Mouse (Mus musculus) lung, embryonic 15.5 days (tissue): ENCODE data around the gene Kcna3. TPM values are rescaled to one million over a fixed set of nuclear protein-coding genes. Genes with fewer than 3 reads are reported as not detected.

Experiments
- ATAC-seq: fragments of 200-750 bp; cut with Nextera tagmentation; 2 replicates; pipeline ENCODE4 v1.8.0; 2017; ENCODE audit warnings: moderate number of reproducible peaks, borderline replicate concordance; ENCODE audit not compliant: low FRiP score, low TSS enrichment; ENCODE audit errors: extremely low read depth
- H3K27ac ChIP-seq: fragments of 300-500 bp; sonication (generic); 2 replicates; pipeline ENCODE4 v1.5.1; 2015; ENCODE audit warnings: moderate library complexity, mild to moderate bottlenecking, inconsistent platforms
- H3K27me3 ChIP-seq: fragments of 300-500 bp; sonication (generic); 2 replicates; pipeline ENCODE4 v1.6.1; 2015; ENCODE audit warnings: inconsistent platforms
- H3K36me3 ChIP-seq: fragments of 300-500 bp; sonication (generic); 2 replicates; pipeline ENCODE4 v1.6.1; 2015; ENCODE audit warnings: inconsistent platforms
- H3K4me1 ChIP-seq: fragments of 300-500 bp; sonication (generic); 2 replicates; pipeline ENCODE4 v1.6.1; 2015; ENCODE audit warnings: inconsistent platforms
- H3K4me2 ChIP-seq: fragments of 300-500 bp; sonication (generic); 2 replicates; pipeline ENCODE4 v1.6.1; 2015; ENCODE audit warnings: inconsistent platforms, mild to moderate bottlenecking, moderate library complexity
- H3K4me3 ChIP-seq: fragments of 300-500 bp; sonication (generic); 2 replicates; pipeline ENCODE4 v1.5.1; 2015; ENCODE audit warnings: mild to moderate bottlenecking, inconsistent platforms
- H3K9ac ChIP-seq: fragments of 300-500 bp; sonication (generic); 2 replicates; pipeline ENCODE4 v1.6.1; 2015; ENCODE audit warnings: inconsistent platforms
- H3K9me3 ChIP-seq: fragments of 300-500 bp; sonication (generic); 2 replicates; pipeline ENCODE4 v1.6.1; 2016; ENCODE audit warnings: inconsistent platforms
- WGBS: fragments of 180-500 bp; shearing (Covaris S2); methylation state at CpG from one replicate; pipeline ENCODE4 v1.1.7; 2015; 5-methylcytosine and 5-hydroxymethylcytosine counted together
- polyA plus RNA-seq: library from polyadenylated mRNA; unstranded; fragments of >200 nt; fragmentation: Nextera tagmentation; extraction: Ambion mirVana; gene quantifications from 2 replicates; pipeline ENCODE4 v1.2.1, GENCODE M21; 2015

The Kcna3 gene
- 3.0 and 3.5 TPM in 2 replicates for polyA plus RNA-seq

DNA sequence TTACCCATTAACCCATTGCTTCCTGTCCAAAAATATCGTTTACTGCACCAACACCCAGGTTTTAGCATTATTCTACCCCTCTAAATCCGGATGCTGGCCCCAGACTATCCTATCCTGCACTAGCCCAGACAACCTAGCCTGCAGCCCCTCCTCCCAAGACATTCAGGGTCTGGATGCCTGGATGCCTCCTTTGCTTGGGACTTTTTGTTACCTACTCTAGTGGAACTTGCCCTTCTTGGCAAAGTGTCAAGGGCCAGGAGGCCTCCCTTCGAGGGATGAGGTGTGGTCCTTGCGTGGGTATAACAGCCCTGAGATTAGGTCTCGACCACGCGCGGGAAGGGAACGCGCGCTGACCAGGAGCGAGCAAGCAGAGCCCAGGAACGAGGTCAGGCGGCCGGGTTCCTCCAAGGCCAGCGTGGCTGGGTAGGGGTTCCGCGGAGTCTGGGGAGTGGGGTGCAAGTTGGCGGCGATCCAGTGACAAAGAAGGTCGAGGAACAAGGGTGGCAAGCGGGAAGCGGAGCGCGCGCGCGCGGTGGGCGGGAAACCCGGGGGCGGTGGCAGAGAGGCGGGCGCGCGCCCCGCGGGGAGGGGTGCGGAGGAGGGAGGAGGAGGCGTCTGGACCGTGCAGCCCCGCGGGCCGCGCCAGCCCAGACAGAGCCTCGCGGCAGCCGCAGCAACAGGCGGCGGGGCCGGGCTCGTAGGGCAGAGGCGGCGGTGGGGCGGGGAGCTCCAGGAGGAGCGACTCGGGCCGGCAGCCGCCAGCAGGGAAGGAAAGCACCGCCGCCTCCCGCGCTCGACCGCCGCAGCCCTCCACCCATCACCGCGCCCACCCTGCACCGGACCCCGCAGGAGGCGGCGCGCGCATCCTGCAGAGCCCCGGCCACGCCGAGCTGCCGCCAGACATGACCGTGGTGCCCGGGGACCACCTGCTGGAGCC is at the start of gene Kcna3:
Kcna3 (plus strand) TSS at position 649 of the 937 bp plus-strand sequence.
- peaks cover 24% of the 10 kb centered on the region for H3K4me1 ChIP-seq
- H3K27me3 ChIP-seq: peaks cover 22% of the 10 kb centered on the region
- ATAC-seq: peak; percentile 97
- H3K4me2 ChIP-seq: peak within 1 kb of the TSS; percentile 98
- H3K27ac ChIP-seq: 0 out of 2 replicates have a peak within 1 kb of the TSS, but pooled peaks have one; percentile 31
- no peaks in the 10 kb centered on the region for H3K36me3 ChIP-seq
- H3K9me3 ChIP-seq: no peaks in the 10 kb centered on the region
- peak within 1 kb of the TSS; percentile 57 for H3K9ac ChIP-seq
- WGBS: 3% methylated on average over 70 of the region's 80 CpGs
- H3K4me3 ChIP-seq: peak within 1 kb of the TSS; percentile 63

DNA sequence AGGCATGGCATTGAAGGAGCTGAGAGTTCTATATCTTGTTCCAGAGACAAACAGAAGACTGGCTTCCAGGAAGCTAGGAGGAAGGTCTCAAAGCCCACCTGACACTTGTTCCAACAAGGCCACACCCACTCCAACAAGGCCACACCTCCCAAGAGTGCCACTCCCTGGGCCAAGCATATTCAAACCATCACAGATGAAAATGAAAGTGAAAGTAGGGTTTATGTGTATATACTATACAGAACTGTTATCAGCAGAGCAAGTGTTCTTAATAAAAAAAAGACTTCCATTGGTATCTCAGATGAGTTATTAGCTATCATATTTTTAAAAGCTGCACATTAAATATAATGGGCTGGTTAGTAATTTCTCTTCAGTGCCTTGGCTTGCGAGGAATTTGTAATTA is 44.6 kb upstream of the Kcna3 start:
- WGBS: 84% methylated on average over 1 of the region's 1 CpGs
- ATAC-seq: no peak
- Histone ChIP-seq H3K4me1 (no peaks in the 10 kb centered on the region), H3K9ac (no peak overlapping the region), H3K27me3 (no peaks in the 10 kb centered on the region), H3K9me3 (no peaks in the 10 kb centered on the region), H3K36me3 (no peaks in the 10 kb centered on the region), H3K4me2 (no peak overlapping the region), H3K27ac (no peak overlapping the region), H3K4me3 (no peak overlapping the region)

DNA sequence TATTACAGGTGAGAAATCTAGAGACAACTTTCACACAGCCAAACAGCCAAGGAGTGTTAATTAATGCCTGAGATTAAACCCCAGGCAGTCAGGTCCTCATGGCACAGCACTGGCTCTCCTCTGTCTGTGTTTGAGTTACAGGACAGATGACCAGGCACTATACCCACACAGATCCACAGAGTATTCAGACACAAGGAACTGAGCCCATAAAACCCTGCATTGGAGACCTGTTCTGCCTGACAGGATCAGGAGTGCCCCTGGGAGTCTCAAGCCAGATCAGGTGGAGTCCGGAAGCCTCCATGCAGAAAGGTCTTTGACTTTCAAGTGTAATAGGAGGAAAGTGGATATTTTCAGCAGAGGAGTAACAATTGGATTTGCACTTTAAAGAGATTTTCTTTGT is 40.6 kb upstream of the Kcna3 start:
- WGBS: 76% methylated on average over 1 of the region's 1 CpGs
- ATAC-seq: no peak
- no peaks in the 10 kb centered on the region for H3K27me3 ChIP-seq
- no peak overlapping the region for H3K9ac ChIP-seq
- H3K27ac ChIP-seq: no peak overlapping the region
- H3K9me3 ChIP-seq: no peaks in the 10 kb centered on the region
- H3K4me3 ChIP-seq: no peak overlapping the region
- no peaks in the 10 kb centered on the region for H3K4me1 ChIP-seq
- no peaks in the 10 kb centered on the region for H3K36me3 ChIP-seq
- no peak overlapping the region for H3K4me2 ChIP-seq

DNA sequence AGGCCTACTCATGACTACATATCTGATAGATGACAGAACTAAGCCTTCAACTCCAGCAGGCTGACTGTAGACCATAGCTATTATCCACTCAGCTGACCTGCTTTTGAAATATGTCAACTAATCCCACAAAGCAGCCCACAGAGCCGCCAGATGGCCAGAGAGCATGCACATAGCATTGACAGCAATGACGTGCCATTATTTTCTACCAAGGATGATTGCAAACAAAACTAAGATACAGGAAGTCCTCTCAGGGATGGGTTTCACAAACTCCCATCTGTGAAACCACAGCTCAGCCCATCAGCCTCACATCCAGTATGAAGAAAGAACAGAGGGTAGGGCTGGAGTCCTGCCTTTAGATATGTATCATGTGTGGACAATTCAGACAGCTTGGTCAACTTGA is 39.8 kb upstream of the Kcna3 start:
- no peaks in the 10 kb centered on the region for H3K36me3 ChIP-seq
- no peak overlapping the region for H3K4me2 ChIP-seq
- 65% methylated on average over 2 of the region's 2 CpGs for WGBS
- no peak overlapping the region for H3K9ac ChIP-seq
- H3K4me1 ChIP-seq: no peaks in the 10 kb centered on the region
- no peak overlapping the region for H3K4me3 ChIP-seq
- H3K9me3 ChIP-seq: no peaks in the 10 kb centered on the region
- no peak overlapping the region for H3K27ac ChIP-seq
- no peak for ATAC-seq
- H3K27me3 ChIP-seq: no peaks in the 10 kb centered on the region

DNA sequence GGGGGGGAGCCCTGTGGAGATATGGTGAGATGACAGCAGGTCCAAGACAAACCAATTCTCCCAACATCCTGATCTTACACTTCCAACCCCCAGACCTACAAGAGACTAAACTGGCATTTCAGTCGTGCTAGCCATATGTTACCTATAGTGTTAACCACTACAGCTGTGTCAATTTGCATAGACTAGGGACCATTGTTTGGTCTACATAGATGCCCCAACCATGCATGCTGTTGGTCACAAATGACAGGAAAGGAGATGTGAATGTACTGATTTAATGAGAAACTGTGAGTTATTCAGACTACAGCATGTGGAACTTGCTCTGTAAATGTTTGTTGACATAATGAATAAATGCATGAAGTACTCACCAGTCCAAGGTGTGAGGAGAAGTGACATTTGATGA is 37.6 kb upstream of the Kcna3 start:
- Histone ChIP-seq H3K27me3 (no peaks in the 10 kb centered on the region), H3K9me3 (no peaks in the 10 kb centered on the region), H3K27ac (no peak overlapping the region), H3K4me2 (no peak overlapping the region), H3K9ac (no peak overlapping the region), H3K36me3 (no peaks in the 10 kb centered on the region), H3K4me1 (no peaks in the 10 kb centered on the region), H3K4me3 (no peak overlapping the region)
- ATAC-seq: no peak
- 51% methylated on average over 1 of the region's 1 CpGs for WGBS

DNA sequence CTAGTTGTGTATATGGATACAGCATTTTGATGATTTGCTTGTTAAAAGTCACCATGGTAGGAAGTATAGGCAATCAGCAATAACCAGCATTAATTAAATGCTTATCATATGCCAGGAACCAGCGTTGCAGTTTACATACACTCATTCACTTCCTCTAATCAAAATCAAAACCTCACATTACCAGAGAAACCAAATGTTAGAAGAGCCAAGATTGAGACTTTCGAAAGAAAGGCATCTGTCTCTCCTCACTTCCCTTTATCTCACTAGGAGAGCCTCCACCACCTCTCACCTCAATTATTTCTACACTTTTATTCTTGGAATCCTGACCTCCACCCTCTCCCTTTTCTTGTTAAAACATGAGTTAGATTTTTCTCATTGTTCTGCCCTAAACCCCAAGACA is 35.8 kb upstream of the Kcna3 start:
- H3K4me1 ChIP-seq: no peaks in the 10 kb centered on the region
- no peak overlapping the region for H3K4me3 ChIP-seq
- H3K27ac ChIP-seq: no peak overlapping the region
- H3K36me3 ChIP-seq: no peaks in the 10 kb centered on the region
- H3K4me2 ChIP-seq: no peak overlapping the region
- no peaks in the 10 kb centered on the region for H3K9me3 ChIP-seq
- H3K9ac ChIP-seq: no peak overlapping the region
- whole genome bisulfite sequencing: 50% methylated on average over 2 of the region's 2 CpGs
- H3K27me3 ChIP-seq: no peaks in the 10 kb centered on the region
- ATAC-seq: no peak

DNA sequence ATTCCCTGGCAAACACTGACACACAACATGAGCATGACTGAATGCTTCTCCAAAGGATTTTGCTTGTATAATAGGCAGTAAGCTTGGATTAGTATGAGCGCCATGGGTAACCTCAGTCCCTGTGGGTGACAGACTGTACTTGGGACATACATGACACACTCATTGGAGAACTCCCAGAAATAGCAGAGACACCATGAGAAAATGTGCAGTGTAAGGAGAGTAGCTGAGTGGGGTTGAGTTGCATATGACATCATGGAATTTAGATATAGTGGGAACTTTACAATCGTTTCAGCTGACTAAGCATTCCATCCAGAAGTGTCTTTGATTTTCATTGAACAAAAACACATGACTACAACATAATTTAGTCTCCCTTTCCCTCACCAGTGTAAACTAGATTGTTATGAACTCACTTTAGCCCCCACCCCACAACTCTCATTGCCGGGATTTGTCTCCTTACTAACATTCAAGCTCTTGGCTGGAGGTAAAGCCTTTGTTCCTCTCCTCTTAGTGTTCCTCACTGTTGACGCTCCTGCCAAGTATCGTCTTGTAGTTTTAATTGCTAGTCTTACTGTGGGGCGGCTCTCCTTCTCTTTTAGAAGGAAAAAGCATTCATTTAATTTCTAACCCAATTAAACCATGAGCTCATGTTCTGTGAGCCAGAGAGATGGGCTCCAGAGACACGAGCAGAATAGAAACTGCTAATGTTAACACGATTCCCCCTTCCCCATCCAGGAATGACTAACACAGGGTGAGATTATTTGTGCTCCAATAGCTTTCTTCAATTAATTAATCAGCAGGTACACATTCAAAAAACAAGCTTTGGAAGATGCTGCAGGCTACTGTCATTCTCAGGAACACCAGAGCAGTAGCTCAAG is 33.5 kb upstream of the Kcna3 start:
- no peak overlapping the region for H3K4me2 ChIP-seq
- H3K36me3 ChIP-seq: no peaks in the 10 kb centered on the region
- H3K9me3 ChIP-seq: no peaks in the 10 kb centered on the region
- no peak overlapping the region for H3K9ac ChIP-seq
- H3K27ac ChIP-seq: no peak overlapping the region
- WGBS: 79% methylated on average over 8 of the region's 8 CpGs
- ATAC-seq: no peak
- no peak overlapping the region for H3K4me3 ChIP-seq
- no peaks in the 10 kb centered on the region for H3K4me1 ChIP-seq
- no peaks in the 10 kb centered on the region for H3K27me3 ChIP-seq

DNA sequence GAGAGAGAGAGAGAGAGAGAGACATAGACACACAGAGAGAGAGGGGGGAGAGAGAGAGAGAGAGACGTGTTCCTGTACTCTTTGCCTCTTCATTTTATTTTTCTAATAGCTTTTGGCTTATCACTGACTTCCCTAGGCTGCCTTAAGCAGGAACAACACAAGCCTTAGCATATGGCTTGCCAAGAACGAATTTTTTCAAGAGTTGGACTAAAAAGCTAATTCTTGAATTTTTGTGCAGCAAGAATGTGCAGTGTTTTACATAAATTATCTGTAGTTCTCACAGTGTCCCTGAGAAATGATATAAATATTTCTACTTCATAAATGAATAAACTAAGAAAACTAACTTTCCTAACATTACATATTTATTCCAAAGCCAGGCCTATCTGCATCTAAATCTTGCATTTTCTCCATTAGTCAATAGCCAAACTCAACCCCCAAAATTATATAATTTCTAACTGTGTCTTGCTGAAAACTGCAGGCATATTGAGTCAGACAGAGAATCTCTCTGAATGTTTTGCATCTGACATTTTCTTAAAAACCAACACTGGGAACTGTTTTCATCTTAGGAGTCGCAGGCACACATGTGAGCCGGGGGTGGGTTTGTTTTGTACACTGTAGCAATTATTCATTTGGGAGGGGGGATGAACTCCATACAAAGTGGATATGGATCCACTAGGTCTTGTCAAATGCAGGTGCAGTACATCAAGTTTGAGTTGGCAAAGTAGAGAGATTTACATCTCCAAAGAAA is 26.5 kb upstream of the Kcna3 start:
- Histone ChIP-seq H3K4me3 (no peak overlapping the region), H3K9ac (no peak overlapping the region), H3K4me2 (no peak overlapping the region), H3K9me3 (no peaks in the 10 kb centered on the region), H3K4me1 (no peaks in the 10 kb centered on the region), H3K27ac (no peak overlapping the region), H3K36me3 (no peaks in the 10 kb centered on the region), H3K27me3 (no peaks in the 10 kb centered on the region)
- WGBS: 57% methylated on average over 4 of the region's 4 CpGs
- ATAC-seq: no peak

DNA sequence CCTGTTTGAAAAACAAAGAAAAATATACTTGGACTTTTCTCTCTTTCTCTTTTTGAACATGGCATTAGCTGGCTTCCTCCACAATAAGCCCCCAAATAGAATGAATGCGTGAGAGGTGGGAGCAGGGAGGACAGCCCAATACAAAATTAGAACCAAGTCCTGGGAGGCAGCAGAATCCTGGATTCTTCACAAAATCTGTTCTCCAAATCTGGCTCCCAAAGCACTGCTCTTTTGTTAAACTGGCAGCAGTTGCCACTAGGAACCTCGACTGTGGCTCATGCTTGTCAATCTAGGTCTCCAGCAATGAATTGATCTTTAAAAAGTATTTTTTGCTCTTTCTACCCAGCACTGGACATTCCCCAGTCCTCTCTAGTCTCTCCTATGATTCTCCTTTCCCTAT is 17.7 kb upstream of the Kcna3 start:
- Histone ChIP-seq H3K9ac (no peak overlapping the region), H3K9me3 (no peaks in the 10 kb centered on the region), H3K27me3 (no peaks in the 10 kb centered on the region), H3K36me3 (no peaks in the 10 kb centered on the region), H3K27ac (no peak overlapping the region), H3K4me3 (no peak overlapping the region), H3K4me2 (no peak overlapping the region), H3K4me1 (no peaks in the 10 kb centered on the region)
- WGBS: 57% methylated on average over 2 of the region's 2 CpGs
- ATAC-seq: no peak

DNA sequence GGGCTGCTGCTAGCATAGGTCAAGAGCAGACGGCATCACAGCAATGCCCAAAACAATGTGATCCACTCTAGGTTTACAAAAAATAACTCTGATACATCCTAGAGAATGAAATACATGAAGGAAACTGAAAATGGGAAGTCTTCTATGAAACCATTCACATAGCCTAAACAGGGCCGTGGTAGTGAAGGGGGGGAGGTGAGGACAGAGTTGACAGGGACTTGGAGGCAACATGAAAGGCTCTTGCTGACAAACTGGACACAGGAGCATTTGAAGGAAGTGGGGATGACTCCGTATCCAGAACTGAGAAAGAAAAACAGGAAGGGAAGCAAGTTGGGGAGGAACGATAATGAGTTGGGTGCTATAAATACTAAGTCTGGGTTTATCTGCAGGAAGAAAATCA is 4.4 kb upstream of the Kcna3 start:
- H3K27me3 ChIP-seq: peaks cover 4% of the 10 kb centered on the region; the same call in 1 of the 2 replicates
- H3K4me1 ChIP-seq: peaks cover 12% of the 10 kb centered on the region
- no peak for ATAC-seq
- H3K9ac ChIP-seq: no peak overlapping the region
- H3K36me3 ChIP-seq: no peaks in the 10 kb centered on the region
- no peak overlapping the region for H3K4me3 ChIP-seq
- no peaks in the 10 kb centered on the region for H3K9me3 ChIP-seq
- 53% methylated on average over 4 of the region's 4 CpGs for WGBS
- no peak overlapping the region for H3K27ac ChIP-seq
- no peak overlapping the region for H3K4me2 ChIP-seq

DNA sequence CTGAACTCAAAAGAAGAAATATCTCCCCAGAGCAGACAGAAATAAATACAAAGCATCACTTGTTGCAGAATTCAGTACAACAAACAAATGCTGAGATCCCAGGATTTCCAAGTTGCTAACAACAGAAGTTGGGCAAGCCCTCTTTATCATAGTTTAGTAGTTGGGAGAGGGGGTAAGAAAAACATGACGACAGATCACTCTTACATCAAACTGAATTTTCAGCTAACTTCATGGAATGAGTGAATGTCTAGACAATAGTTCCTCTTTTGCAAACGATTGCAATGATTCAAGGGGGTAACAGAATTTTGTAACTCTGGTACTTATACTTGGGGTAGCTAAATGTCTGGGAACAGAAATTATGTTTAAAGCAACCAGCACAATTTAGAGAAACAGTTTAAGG is 1.2 kb upstream of the Kcna3 start:
- Histone ChIP-seq H3K9ac (no peak overlapping the region), H3K4me3 (no peak overlapping the region), H3K27me3 (peaks cover 22% of the 10 kb centered on the region), H3K9me3 (no peaks in the 10 kb centered on the region), H3K27ac (no peak overlapping the region), H3K4me2 (no peak overlapping the region), H3K36me3 (no peaks in the 10 kb centered on the region), H3K4me1 (peaks cover 24% of the 10 kb centered on the region)
- no peak for ATAC-seq
- WGBS: 50% methylated on average over 2 of the region's 2 CpGs
